Mouse (Mus musculus) thymus, adult 2 months (tissue): ENCODE measurements around the gene 1700023F06Rik. TPM values are rescaled to one million over a fixed set of nuclear protein-coding genes. Genes with fewer than 3 reads are reported as not detected.
A peak's percentile ranks its signal among the peaks of the same experiment; 100 is the strongest.

ENCODE experiments used
- DNase-seq: peaks from one replicate; pipeline ENCODE4 v3.0.0; 2021
- H3K27ac ChIP-seq: fragments of 200-500 bp; 2 replicates; pipeline ENCODE4 v1.5.1; 2012; ENCODE audit warnings: low read length, control low read depth; ENCODE audit not compliant: control insufficient read depth, insufficient read depth
- H3K27me3 ChIP-seq: fragments of 200-500 bp; 2 replicates; pipeline ENCODE4 v1.6.1; 2012; ENCODE audit warnings: mild to moderate bottlenecking, low read length, moderate library complexity, mixed read lengths; ENCODE audit not compliant: control insufficient read depth, insufficient read depth
- H3K36me3 ChIP-seq: fragments of 200-500 bp; 2 replicates; pipeline ENCODE4 v1.6.1; 2012; ENCODE audit warnings: mild to moderate bottlenecking, low read length, moderate library complexity; ENCODE audit not compliant: control insufficient read depth, insufficient read depth
- H3K4me1 ChIP-seq: fragments of 200-500 bp; replicated peaks from 2 replicates; pipeline ENCODE4 v1.6.1; 2012; ENCODE audit warnings: low read length; ENCODE audit not compliant: control insufficient read depth, insufficient read depth
- H3K4me3 ChIP-seq: fragments of 200-500 bp; 2 replicates; pipeline ENCODE4 v1.5.1; 2012; ENCODE audit warnings: mild to moderate bottlenecking, low read length, control low read depth, moderate library complexity; ENCODE audit not compliant: control insufficient read depth, insufficient read depth
- CTCF ChIP-seq: fragments of 200-500 bp; IDR thresholded peaks from 2 replicates; pipeline ENCODE4 v1.5.1; 2012; ENCODE audit warnings: mild to moderate bottlenecking, control low read depth, low read length, moderate library complexity, borderline replicate concordance; ENCODE audit not compliant: control insufficient read depth, poor library complexity, insufficient read depth; ENCODE audit errors: extremely low read depth
- POLR2A ChIP-seq: fragments of 200-500 bp; IDR thresholded peaks from 2 replicates; pipeline ENCODE4 v1.6.1; 2012; ENCODE audit warnings: mild to moderate bottlenecking, low read length, control low read depth, moderate library complexity; ENCODE audit not compliant: control insufficient read depth, poor library complexity, insufficient read depth; ENCODE audit errors: extremely low read depth
- WGBS: fragments of 180-500 bp; shearing (Covaris S2); methylation state at CpG from one replicate; pipeline ENCODE4 v1.1.7; 2018; 5-methylcytosine and 5-hydroxymethylcytosine counted together
- polyA plus RNA-seq: library from polyadenylated mRNA; depleted of rRNA; stranded (reverse); fragments of >200 nt; gene quantifications from 2 replicates; pipeline ENCODE4 v1.2.3, GENCODE M21; 2012

The 1700023F06Rik gene
- polyA plus RNA-seq, 1 experiment: 0.35 TPM

- Histone ChIP-seq H3K27ac (no peak overlapping the region), H3K4me1 (peaks cover 21% of the 10 kb centered on the region), H3K4me3 (no peak overlapping the region), H3K36me3 (no peaks in the 10 kb centered on the region), H3K27me3 (no peaks in the 10 kb centered on the region)
- TF ChIP-seq CTCF (no peak), POLR2A (no peak)
- 88% methylated on average over 11 of the region's 11 CpGs for WGBS
- no peak for DNase-seq
These were observed 39.3 kb upstream of the 1700023F06Rik start for GRCm38 (mm10) chr11:103247504-103248177.

- no peak for DNase-seq
- TF ChIP-seq POLR2A: no peak
- TF ChIP-seq CTCF: no peak
- Histone ChIP-seq H3K27ac (no peak overlapping the region), H3K4me1 (peaks cover 15% of the 10 kb centered on the region), H3K4me3 (no peak overlapping the region), H3K36me3 (no peaks in the 10 kb centered on the region), H3K27me3 (no peaks in the 10 kb centered on the region)
- WGBS: 60% methylated on average over 4 of the region's 4 CpGs
These were observed 38.5 kb upstream of the 1700023F06Rik start for GRCm38 (mm10) chr11:103246731-103247290.

GRCm38 (mm10) chr11:103246081-103246730, 37.8 kb upstream of the 1700023F06Rik start:
- Histone ChIP-seq H3K36me3 (no peaks in the 10 kb centered on the region), H3K27ac (no peak overlapping the region), H3K4me1 (peaks cover 15% of the 10 kb centered on the region), H3K4me3 (no peak overlapping the region), H3K27me3 (no peaks in the 10 kb centered on the region)
- DNase-seq: no peak
- TF ChIP-seq POLR2A: no peak
- TF ChIP-seq CTCF: peak; percentile 12; the same call in 1 of the 2 replicates
- WGBS: 50% methylated on average over 10 of the region's 10 CpGs

- Histone ChIP-seq H3K36me3 (peaks cover 7% of the 10 kb centered on the region; the same call in 1 of the 2 replicates), H3K4me1 (peaks cover 23% of the 10 kb centered on the region), H3K27me3 (no peaks in the 10 kb centered on the region), H3K4me3 (no peak overlapping the region), H3K27ac (no peak overlapping the region)
- no peak for TF ChIP-seq CTCF
- 91% methylated on average over 4 of the region's 4 CpGs for WGBS
- DNase-seq: no peak
These were observed 36.5 kb upstream of the 1700023F06Rik start for GRCm38 (mm10) chr11:103244856-103245255.

- TF ChIP-seq CTCF: no peak
- Histone ChIP-seq H3K36me3 (peaks cover 33% of the 10 kb centered on the region), H3K27ac (no peak overlapping the region), H3K27me3 (no peaks in the 10 kb centered on the region), H3K4me3 (no peak overlapping the region), H3K4me1 (peaks cover 9% of the 10 kb centered on the region)
- WGBS: 42% methylated on average over 7 of the region's 7 CpGs
- DNase-seq: no peak
These were observed 32.4 kb upstream of the 1700023F06Rik start for GRCm38 (mm10) chr11:103240740-103241139.

GRCm38 (mm10) chr11:103237757-103238156, 29.4 kb upstream of the 1700023F06Rik start:
- no peak for TF ChIP-seq CTCF
- TF ChIP-seq POLR2A: no peak
- DNase-seq: no peak
- Histone ChIP-seq H3K4me1 (peaks cover 9% of the 10 kb centered on the region), H3K36me3 (peaks cover 33% of the 10 kb centered on the region), H3K27me3 (no peaks in the 10 kb centered on the region), H3K4me3 (no peak overlapping the region), H3K27ac (no peak overlapping the region)
- WGBS: 96% methylated on average over 9 of the region's 9 CpGs

GRCm38 (mm10) chr11:103236903-103237302, 28.5 kb upstream of the 1700023F06Rik start:
- Histone ChIP-seq H3K4me1 (peaks cover 9% of the 10 kb centered on the region), H3K4me3 (no peak overlapping the region), H3K36me3 (peaks cover 33% of the 10 kb centered on the region), H3K27me3 (no peaks in the 10 kb centered on the region), H3K27ac (no peak overlapping the region)
- DNase-seq: no peak
- 87% methylated on average over 10 of the region's 10 CpGs for WGBS
- TF ChIP-seq POLR2A (no peak), CTCF (no peak)
